Mouse (Mus musculus) CH12.LX (cell line): ENCODE results near the gene Rims1. TPM values are rescaled to one million over a fixed set of nuclear protein-coding genes. Genes with fewer than 3 reads are reported as not detected.

Experiments used
- DNase-seq: peaks from one replicate; pipeline ENCODE4 v3.0.0-alpha.2; 2013; ENCODE audit errors: extremely low read depth
- H3K27ac ChIP-seq: 2 replicates; pipeline ENCODE4 v1.5.1; 2012; ENCODE audit warnings: low read depth, mild to moderate bottlenecking, control low read depth, moderate library complexity; ENCODE audit not compliant: insufficient read depth
- H3K27me3 ChIP-seq: replicated peaks from 2 replicates; pipeline ENCODE3; 2012; ENCODE audit warnings: inconsistent platforms
- H3K36me3 ChIP-seq, 2 experiments: replicated peaks in 1 of 2; 2 replicates each; pipeline versions ENCODE3 to v1.6.1; 2012; ENCODE audit warnings: inconsistent platforms in 1 of 2, low read length in 1 of 2, mild to moderate bottlenecking in 1 of 2, mixed read lengths in 1 of 2, moderate library complexity in 1 of 2; ENCODE audit not compliant: control insufficient read depth in 1 of 2, insufficient read depth in 1 of 2
- H3K4me1 ChIP-seq, 2 experiments: 2 replicates each; pipeline ENCODE4 v1.6.1; 2012; ENCODE audit warnings: inconsistent platforms in 1 of 2, moderate library complexity in 1 of 2; ENCODE audit not compliant: insufficient read depth in 2 of 2, control insufficient read depth in 1 of 2
- H3K4me2 ChIP-seq: 2 replicates; pipeline ENCODE4 v1.6.1; 2012; ENCODE audit warnings: low read depth, mild to moderate bottlenecking, control low read depth; ENCODE audit not compliant: poor library complexity, insufficient read depth, severe bottlenecking
- H3K4me3 ChIP-seq, 3 experiments: fragments of 150-350 bp in 1 of 3; sonication (generic) in 1 of 3; replicated peaks in 1 of 3; 2 replicates each; pipeline versions ENCODE3 to v1.5.1; 2011 to 2012; ENCODE audit warnings: low read depth in 2 of 3, low read length in 2 of 3, mild to moderate bottlenecking in 2 of 3, moderate library complexity in 2 of 3, control low read depth in 1 of 3, improper control_type of control experiment in 1 of 3, inconsistent platforms in 1 of 3, mixed read lengths in 1 of 3; ENCODE audit not compliant: poor library complexity in 1 of 3
- H3K79me2 ChIP-seq: replicated peaks from 2 replicates; pipeline ENCODE4 v1.6.1; 2012; ENCODE audit warnings: mild to moderate bottlenecking, moderate library complexity; ENCODE audit not compliant: control insufficient read depth, poor library complexity, insufficient read depth, severe bottlenecking; ENCODE audit errors: extremely low read depth
- H3K9ac ChIP-seq: 2 replicates; pipeline ENCODE4 v1.6.1; 2012; ENCODE audit warnings: low read depth, mild to moderate bottlenecking, control low read depth, moderate library complexity; ENCODE audit not compliant: insufficient read depth
- H3K9me3 ChIP-seq: replicated peaks from 2 replicates; pipeline ENCODE3; 2012; ENCODE audit warnings: low read length, inconsistent platforms, mixed read lengths
- BHLHE40 ChIP-seq: IDR thresholded peaks from 2 replicates; pipeline ENCODE4 v1.6.1; 2011; ENCODE audit warnings: mild to moderate bottlenecking, low read depth, low read length, improper control_type of control experiment
- CHD2 ChIP-seq: IDR thresholded peaks from 2 replicates; pipeline ENCODE4 v1.6.1; 2011; ENCODE audit warnings: low read length, improper control_type of control experiment
- CTCF ChIP-seq, 2 experiments: IDR thresholded peaks in 1 of 2; conservative IDR thresholded peaks in 1 of 2; 2 replicates each; pipeline ENCODE4 v1.5.1; 2011 to 2012; ENCODE audit warnings: low read depth in 2 of 2, low read length in 2 of 2, improper control_type of control experiment in 1 of 2, inconsistent platforms in 1 of 2, mild to moderate bottlenecking in 1 of 2, moderate library complexity in 1 of 2
- E2F4 ChIP-seq: IDR thresholded peaks from 2 replicates; pipeline ENCODE4 v1.6.1; 2011; ENCODE audit warnings: low read depth, low read length, improper control_type of control experiment; ENCODE audit not compliant: insufficient replicate concordance
- IRF4 ChIP-seq: IDR thresholded peaks from 2 replicates; pipeline ENCODE4 v1.6.1; 2014; ENCODE audit warnings: low read depth, mild to moderate bottlenecking, inconsistent platforms, low read length, improper control_type of control experiment
- MAZ ChIP-seq: IDR thresholded peaks from 2 replicates; pipeline ENCODE4 v1.6.1; 2012; ENCODE audit warnings: low read depth, mild to moderate bottlenecking, inconsistent platforms, low read length, improper control_type of control experiment, moderate library complexity
- MXI1 ChIP-seq: IDR thresholded peaks from 2 replicates; pipeline ENCODE4 v1.6.1; 2011; ENCODE audit warnings: mild to moderate bottlenecking, low read depth, low read length, improper control_type of control experiment
- PAX5 ChIP-seq: IDR thresholded peaks from 2 replicates; pipeline ENCODE4 v1.6.1; 2012; ENCODE audit warnings: low read length, inconsistent platforms, mixed read lengths
- RAD21 ChIP-seq: IDR thresholded peaks from 2 replicates; pipeline ENCODE4 v1.6.1; 2011; ENCODE audit warnings: low read depth, mild to moderate bottlenecking, low read length, improper control_type of control experiment, moderate library complexity
- SMC3 ChIP-seq: IDR thresholded peaks from 2 replicates; pipeline ENCODE4 v1.6.1; 2011; ENCODE audit warnings: low read depth, low read length, improper control_type of control experiment
- TBP ChIP-seq: conservative IDR thresholded peaks from 2 replicates; pipeline ENCODE4 v1.6.1; 2011; ENCODE audit warnings: low read depth, low read length, improper control_type of control experiment
- USF1 ChIP-seq: IDR thresholded peaks from 2 replicates; pipeline ENCODE4 v1.6.1; 2014; ENCODE audit warnings: low read depth, mild to moderate bottlenecking, inconsistent platforms, low read length, improper control_type of control experiment
- ZMIZ1 ChIP-seq: IDR thresholded peaks from 2 replicates; pipeline ENCODE4 v1.6.1; 2012; ENCODE audit warnings: low read depth, mild to moderate bottlenecking, inconsistent platforms, low read length, improper control_type of control experiment
- dilution Hi-C: fragments of 300-500 bp; cut with MboI; formaldehyde crosslinking; loops from 2 replicates; pipeline ENCODE4 v1.14.3; 2020; ENCODE audit warnings: low sequenced_read_pairs; ENCODE audit not compliant: extremely low pct_unique_long_range_greater_than_20kb, extremely low pct_ligation_motif_present
- in situ Hi-C: fragments of 300-500 bp; cut with MboI; formaldehyde crosslinking; loops from 3 replicates; pipeline ENCODE4 v1.14.3; 2019; ENCODE audit warnings: low sequenced_read_pairs, low pct_ligation_motif_present, low pct_unique_long_range_greater_than_20kb, mixed read lengths
- polyA plus RNA-seq: library from polyadenylated mRNA; unstranded; fragments of >175 nt; gene quantifications from 2 replicates; pipeline ENCODE4 v1.2.1, GENCODE M21; 2012; ENCODE audit warnings: low read depth; ENCODE audit not compliant: insufficient read length
- total RNA-seq, 2 experiments: library from RNA; depleted of rRNA; stranded (reverse); fragments of 300-350 nt in 1 of 2; fragments of >200 nt in 1 of 2; gene quantifications; 2 replicates each; pipeline ENCODE4 v1.2.3; 2012 to 2014

The Rims1 gene
- total and polyA plus RNA-seq, 3 experiments = not detected

DNA sequence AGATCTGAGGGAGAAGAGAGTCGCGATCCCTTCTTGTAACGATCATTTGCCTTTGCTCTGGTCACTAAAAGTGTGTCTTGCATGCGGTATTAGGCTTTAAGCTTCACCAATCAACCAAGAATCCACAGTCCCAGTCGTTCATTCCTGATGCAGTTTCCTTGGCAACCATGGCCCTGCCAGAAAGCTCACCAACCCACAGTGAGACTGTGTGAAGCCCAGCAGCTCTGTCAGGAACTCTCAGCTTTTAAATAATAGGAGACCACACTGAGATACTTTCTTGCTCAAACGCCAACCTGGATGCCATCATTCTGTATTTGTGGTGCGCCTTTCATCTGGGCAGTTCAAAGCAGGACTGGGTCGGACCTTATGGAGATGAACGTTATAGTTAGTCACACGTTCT, 539.3 kb downstream of the Rims1 start:
- dilution Hi-C loops = no loop called here
- Histone ChIP-seq H3K4me3 (no peak overlapping the region), H3K9me3 (no peaks in the 10 kb centered on the region), H3K4me2 (peak overlapping the region; percentile 64; the same call in 1 of the 2 replicates), H3K4me1 (no peaks in the 10 kb centered on the region), H3K79me2 (no peaks in the 10 kb centered on the region), H3K27ac (no peak overlapping the region), H3K27me3 (no peaks in the 10 kb centered on the region), H3K9ac (no peak overlapping the region), H3K36me3 (no peaks in the 10 kb centered on the region)
- in situ Hi-C loops = loop anchor here (10.0 to 25.0 kb wide), 2 partner anchors 304 to 852 kb away; partner anchors contain the start of gene Kcnq5
- no peak for TF ChIP-seq IRF4
- no peak for DNase-seq

DNA sequence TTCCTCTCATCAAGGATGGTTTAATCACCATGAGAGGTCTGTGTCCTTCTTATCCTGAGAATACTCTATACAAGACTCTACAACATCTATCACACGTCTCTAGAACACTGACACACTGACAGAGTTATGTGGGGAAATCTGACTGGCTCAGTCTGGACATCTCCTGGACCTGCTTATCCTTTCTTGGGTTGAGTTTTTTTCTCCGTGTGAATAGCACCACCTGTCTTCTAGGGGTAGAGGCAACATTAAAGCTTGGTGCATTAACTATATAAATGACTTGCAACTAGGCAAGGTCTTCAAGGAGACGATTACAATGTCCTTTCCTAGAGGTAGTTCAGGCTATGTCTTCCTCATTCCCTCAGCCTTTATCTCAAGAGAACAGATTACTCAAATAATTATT, 540.3 kb downstream of the Rims1 start:
- H3K4me1 ChIP-seq = no peaks in the 10 kb centered on the region
- no peak overlapping the region for H3K27ac ChIP-seq
- in situ Hi-C loops = loop anchor here (10.0 to 25.0 kb wide), 2 partner anchors 303 to 851 kb away; partner anchors contain the start of gene Kcnq5
- DNase-seq = no peak
- no peak overlapping the region for H3K4me2 ChIP-seq
- H3K4me3 ChIP-seq = no peak overlapping the region
- H3K9me3 ChIP-seq = no peaks in the 10 kb centered on the region
- dilution Hi-C loops = no loop called here
- no peaks in the 10 kb centered on the region for H3K36me3 ChIP-seq
- H3K9ac ChIP-seq = no peak overlapping the region
- no peaks in the 10 kb centered on the region for H3K27me3 ChIP-seq
- TF ChIP-seq MXI1 (no peak), MAZ (no peak), PAX5 (no peak), USF1 (no peak), CTCF (conservative IDR thresholded peaks at IDR 0.05 in 1 of 2, IDR thresholded peaks at IDR 0.05 in 1 of 2; ENCODE audit: low read depth in 2 of 2, low read length in 2 of 2) (peak in 1 of 2 experiments; percentile 34; a peak in 2 of 4 replicates), ZMIZ1 (no peak), E2F4 (no peak), BHLHE40 (no peak), CHD2 (no peak), TBP (no peak), SMC3 (peak; percentile 4; the same call in 1 of the 2 replicates), RAD21 (peak; percentile 41)
- no peaks in the 10 kb centered on the region for H3K79me2 ChIP-seq
